Mouse (Mus musculus): ENCODE results near the gene Rcan2. TPM values are rescaled to one million over a fixed set of nuclear protein-coding genes. Genes with fewer than 3 reads are reported as not detected.

Rcan2 gene
- polyA plus RNA-seq, 1 experiment from 2014 or later, result 6.8 TPM

GRCm38 (mm10) chr17:43998095-43998494 is 196.9 kb downstream of the Rcan2 start:
- H3K27me3 ChIP-seq, result no peaks in the 10 kb centered on the region
- H3K4me1 ChIP-seq, result no peaks in the 10 kb centered on the region
- no peak overlapping the region for H3K4me2 ChIP-seq
- no peaks in the 10 kb centered on the region for H3K9me3 ChIP-seq (replicated peaks)
- no peaks in the 10 kb centered on the region for H3K36me3 ChIP-seq
- H3K9ac ChIP-seq, result no peak overlapping the region
- 95% methylated on average over 6 of the region's 6 CpGs for WGBS
- H3K4me3 ChIP-seq (replicated peaks), result no peak overlapping the region
- H3K27ac ChIP-seq, result no peak overlapping the region
- ATAC-seq (replicated peaks; ENCODE audit: low FRiP score), result no peak

DNA sequence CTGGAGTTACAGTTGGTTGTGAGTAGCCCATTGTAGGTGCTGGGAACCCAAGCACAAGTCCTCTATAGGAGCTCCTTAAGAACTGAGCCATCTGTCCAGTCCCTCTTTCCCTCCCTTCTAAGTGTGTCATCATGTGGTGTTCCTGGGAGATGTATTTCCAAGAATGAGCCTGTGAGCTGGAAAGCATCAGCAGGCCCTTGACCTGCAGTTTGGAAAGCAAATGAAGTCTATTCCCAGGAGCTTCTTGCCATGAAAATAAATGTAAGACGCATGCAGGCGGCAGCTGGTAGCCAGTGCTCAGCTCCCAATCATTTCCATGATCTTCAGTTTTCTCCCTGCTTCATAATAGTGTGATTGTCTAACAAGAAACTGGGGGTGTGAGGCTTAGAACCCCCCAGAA is 203.2 kb downstream of the Rcan2 start:
- no peak for ATAC-seq (replicated peaks; ENCODE audit: low FRiP score)
- no peaks in the 10 kb centered on the region for H3K36me3 ChIP-seq
- H3K4me3 ChIP-seq (replicated peaks), result no peak overlapping the region
- no peaks in the 10 kb centered on the region for H3K9me3 ChIP-seq (replicated peaks)
- H3K27me3 ChIP-seq, result no peaks in the 10 kb centered on the region
- H3K27ac ChIP-seq, result no peak overlapping the region
- no peak overlapping the region for H3K9ac ChIP-seq
- 88% methylated on average over 2 of the region's 2 CpGs for WGBS
- H3K4me2 ChIP-seq, result no peak overlapping the region
- H3K4me1 ChIP-seq, result no peaks in the 10 kb centered on the region

GRCm38 (mm10) chr17:44007411-44007810 is 206.3 kb downstream of the Rcan2 start:
- H3K9me3 ChIP-seq (replicated peaks), result no peaks in the 10 kb centered on the region
- H3K36me3 ChIP-seq, result no peaks in the 10 kb centered on the region
- no peak for ATAC-seq (replicated peaks; ENCODE audit: low FRiP score)
- no peak overlapping the region for H3K27ac ChIP-seq
- no peaks in the 10 kb centered on the region for H3K27me3 ChIP-seq
- no peaks in the 10 kb centered on the region for H3K4me1 ChIP-seq
- WGBS, result 76% methylated on average over 2 of the region's 2 CpGs
- H3K9ac ChIP-seq, result no peak overlapping the region
- H3K4me3 ChIP-seq (replicated peaks), result no peak overlapping the region
- no peak overlapping the region for H3K4me2 ChIP-seq

DNA sequence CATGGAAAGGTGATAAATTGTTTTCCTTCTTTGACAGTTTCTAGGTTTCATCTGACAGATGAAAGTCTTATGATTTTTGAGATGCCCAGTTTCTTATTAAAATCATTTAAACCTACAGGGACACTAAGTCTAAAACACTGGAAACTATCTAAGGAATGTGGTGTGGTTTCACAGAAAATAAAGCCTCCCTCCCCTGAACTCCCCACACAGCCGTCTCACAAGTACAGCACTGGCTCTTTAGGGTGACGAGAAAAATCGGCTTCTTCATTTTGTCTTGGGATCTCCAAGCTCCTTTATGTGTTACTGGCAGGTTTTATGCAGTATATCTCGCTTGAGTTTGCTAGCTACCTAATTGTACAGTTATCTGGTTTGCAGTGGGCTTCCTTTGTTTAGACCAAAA is 210.8 kb downstream of the Rcan2 start:
- no peak overlapping the region for H3K27ac ChIP-seq
- no peaks in the 10 kb centered on the region for H3K9me3 ChIP-seq (replicated peaks)
- H3K27me3 ChIP-seq, result no peaks in the 10 kb centered on the region
- no peaks in the 10 kb centered on the region for H3K36me3 ChIP-seq
- H3K4me3 ChIP-seq (replicated peaks), result no peak overlapping the region
- ATAC-seq (replicated peaks; ENCODE audit: low FRiP score), result no peak
- H3K9ac ChIP-seq, result no peak overlapping the region
- H3K4me2 ChIP-seq, result no peak overlapping the region
- H3K4me1 ChIP-seq, result no peaks in the 10 kb centered on the region
- 71% methylated on average over 4 of the region's 4 CpGs for WGBS

DNA sequence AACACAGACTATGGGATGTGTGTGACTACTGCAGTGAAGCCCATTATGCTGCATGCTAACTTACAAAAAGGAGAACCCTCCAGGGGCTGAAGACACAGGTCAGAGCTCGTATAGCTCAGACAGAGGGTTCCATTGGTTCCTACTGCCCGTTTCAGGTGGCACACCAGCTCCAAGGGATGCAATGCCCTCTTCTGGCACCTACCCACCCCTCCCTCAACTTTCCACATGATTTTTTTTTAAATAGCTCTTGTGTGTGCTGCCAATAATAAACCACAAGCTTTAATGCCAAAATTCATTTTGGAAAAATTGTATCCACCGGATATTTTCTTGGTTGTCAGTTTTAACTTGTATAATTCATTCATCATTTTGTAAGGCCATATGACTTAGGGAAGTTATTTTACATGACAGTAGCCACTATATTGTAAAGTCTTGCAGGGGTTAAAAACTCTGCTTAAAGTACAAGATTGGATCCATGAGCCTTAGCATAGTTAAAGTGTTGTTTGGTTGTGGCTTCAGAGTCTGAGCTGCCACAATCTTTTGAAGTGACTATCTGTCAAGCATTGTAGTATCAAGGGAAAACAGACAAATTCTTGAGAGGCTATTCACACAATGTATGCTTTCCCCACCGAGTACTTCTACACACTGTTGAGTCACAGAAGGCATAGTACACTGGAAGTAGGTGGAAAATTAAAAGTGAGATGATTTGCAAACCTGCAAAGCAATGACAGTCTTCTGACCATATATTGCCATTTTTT is 212.8 kb downstream of the Rcan2 start:
- no peak overlapping the region for H3K27ac ChIP-seq
- no peak overlapping the region for H3K4me2 ChIP-seq
- no peak overlapping the region for H3K4me3 ChIP-seq (replicated peaks)
- H3K9ac ChIP-seq, result no peak overlapping the region
- ATAC-seq (replicated peaks; ENCODE audit: low FRiP score), result no peak
- 79% methylated on average over 4 of the region's 4 CpGs for WGBS
- H3K4me1 ChIP-seq, result no peaks in the 10 kb centered on the region
- H3K27me3 ChIP-seq, result no peaks in the 10 kb centered on the region
- no peaks in the 10 kb centered on the region for H3K36me3 ChIP-seq
- H3K9me3 ChIP-seq (replicated peaks), result no peaks in the 10 kb centered on the region

GRCm38 (mm10) chr17:44016314-44016713 is 215.2 kb downstream of the Rcan2 start:
- Histone ChIP-seq H3K36me3 (no peaks in the 10 kb centered on the region), H3K4me3 (replicated peaks) (no peak overlapping the region), H3K9me3 (replicated peaks) (no peaks in the 10 kb centered on the region), H3K27ac (no peak overlapping the region), H3K27me3 (no peaks in the 10 kb centered on the region), H3K9ac (no peak overlapping the region), H3K4me2 (no peak overlapping the region), H3K4me1 (no peaks in the 10 kb centered on the region)
- ATAC-seq (replicated peaks; ENCODE audit: low FRiP score), result no peak
- WGBS, result 54% methylated on average over 5 of the region's 5 CpGs

DNA sequence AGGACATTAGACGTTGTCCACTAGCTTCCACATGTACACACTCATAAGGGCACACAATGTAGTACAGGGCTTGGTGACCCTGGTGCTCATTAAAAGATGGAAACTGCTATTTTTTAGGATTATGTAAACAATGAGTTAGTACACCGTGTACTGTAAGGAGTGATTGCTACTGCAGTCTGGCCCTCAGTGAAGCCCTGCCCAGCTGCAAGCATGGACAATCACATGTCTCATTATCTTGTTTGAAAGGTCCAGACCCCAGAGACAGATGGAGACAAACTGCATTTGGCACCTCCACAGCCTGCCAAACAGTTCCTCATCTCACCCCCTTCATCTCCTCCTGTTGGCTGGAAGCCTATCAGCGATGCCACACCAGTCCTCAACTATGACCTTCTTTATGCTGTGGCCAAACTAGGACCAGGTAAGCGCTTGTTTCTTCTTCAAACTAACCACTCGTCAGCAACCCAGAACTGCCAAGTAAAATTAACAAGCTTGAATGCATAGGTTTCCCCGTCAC is 219.6 kb downstream of the Rcan2 start:
- H3K27ac ChIP-seq, result no peak overlapping the region
- WGBS, result 77% methylated on average over 6 of the region's 6 CpGs
- no peak overlapping the region for H3K4me3 ChIP-seq (replicated peaks)
- H3K4me1 ChIP-seq, result no peaks in the 10 kb centered on the region
- H3K27me3 ChIP-seq, result no peaks in the 10 kb centered on the region
- ATAC-seq (replicated peaks; ENCODE audit: low FRiP score), result no peak
- no peak overlapping the region for H3K9ac ChIP-seq
- H3K9me3 ChIP-seq (replicated peaks), result no peaks in the 10 kb centered on the region
- no peaks in the 10 kb centered on the region for H3K36me3 ChIP-seq
- H3K4me2 ChIP-seq, result no peak overlapping the region

DNA sequence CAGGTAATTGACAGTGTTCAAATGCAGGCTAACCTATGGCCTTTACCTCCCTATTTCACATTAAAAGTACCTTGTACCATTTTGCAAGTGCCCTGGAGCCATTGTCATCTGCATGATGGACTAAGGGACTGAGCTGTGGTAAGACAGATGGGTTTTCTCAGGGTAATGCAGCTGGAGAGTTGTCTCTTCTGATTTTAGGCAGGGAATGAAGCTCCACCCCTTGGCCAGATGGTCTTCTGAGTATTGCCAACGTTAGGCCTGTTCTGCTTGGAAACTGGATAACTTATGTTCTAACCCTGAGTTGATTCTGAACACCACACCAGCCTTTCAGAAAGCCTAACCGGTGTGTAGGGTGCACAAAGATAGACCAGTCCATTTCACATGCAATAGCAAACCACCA is 222.7 kb downstream of the Rcan2 start:
- no peaks in the 10 kb centered on the region for H3K36me3 ChIP-seq
- H3K4me2 ChIP-seq, result no peak overlapping the region
- no peak overlapping the region for H3K9ac ChIP-seq
- H3K9me3 ChIP-seq (replicated peaks), result no peaks in the 10 kb centered on the region
- no peak overlapping the region for H3K27ac ChIP-seq
- H3K4me3 ChIP-seq (replicated peaks), result no peak overlapping the region
- peaks cover 7% of the 10 kb centered on the region for H3K4me1 ChIP-seq
- no peak for ATAC-seq (replicated peaks; ENCODE audit: low FRiP score)
- H3K27me3 ChIP-seq, result no peaks in the 10 kb centered on the region
- WGBS, result 64% methylated on average over 2 of the region's 2 CpGs

DNA sequence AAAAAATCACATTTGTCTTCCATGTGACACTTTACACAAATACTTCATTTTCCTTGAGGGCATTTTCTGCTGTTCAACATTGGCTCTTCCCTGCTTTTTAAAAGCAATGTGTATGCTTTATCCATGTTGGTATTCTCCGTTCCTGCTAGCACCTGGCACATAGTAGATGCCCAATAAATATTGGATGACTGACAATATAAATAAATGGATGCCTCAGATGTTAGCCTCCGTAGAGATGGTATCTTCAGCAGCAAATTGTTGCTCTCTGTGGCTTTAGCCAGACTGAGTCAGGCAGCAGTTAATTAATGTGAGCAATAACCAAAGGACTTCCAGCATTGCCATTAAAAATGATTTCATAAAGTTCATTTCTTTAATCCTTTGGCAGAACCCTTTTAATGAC is 223.9 kb downstream of the Rcan2 start:
- Histone ChIP-seq H3K27ac (no peak overlapping the region), H3K9ac (no peak overlapping the region), H3K27me3 (no peaks in the 10 kb centered on the region), H3K9me3 (replicated peaks) (no peaks in the 10 kb centered on the region), H3K4me3 (replicated peaks) (no peak overlapping the region), H3K4me2 (no peak overlapping the region), H3K36me3 (no peaks in the 10 kb centered on the region), H3K4me1 (peaks cover 7% of the 10 kb centered on the region)
- no peak for ATAC-seq (replicated peaks; ENCODE audit: low FRiP score)
- 79% methylated on average over 2 of the region's 2 CpGs for WGBS

DNA sequence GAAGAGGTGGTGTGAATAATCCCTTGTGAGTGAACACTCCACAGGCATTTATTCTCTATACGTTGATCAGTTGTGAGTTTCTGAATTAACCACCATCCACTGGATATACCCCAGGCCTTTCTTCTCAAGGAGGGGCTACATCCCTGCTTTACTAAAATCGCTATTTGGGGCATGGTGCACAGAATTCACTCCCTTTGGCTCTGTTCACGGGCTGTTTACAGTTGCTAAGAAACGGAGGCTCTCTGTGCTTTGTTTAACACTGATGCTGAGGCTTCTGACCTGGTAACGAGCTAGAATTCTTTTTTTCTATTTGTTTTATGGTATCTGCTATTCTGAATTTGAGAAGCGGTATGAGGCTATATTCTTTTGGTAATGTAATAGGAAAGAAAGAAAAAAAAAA is 224.8 kb downstream of the Rcan2 start:
- Histone ChIP-seq H3K4me1 (peaks cover 7% of the 10 kb centered on the region), H3K9me3 (replicated peaks) (no peaks in the 10 kb centered on the region), H3K9ac (no peak overlapping the region), H3K27me3 (no peaks in the 10 kb centered on the region), H3K4me2 (no peak overlapping the region), H3K27ac (no peak overlapping the region), H3K36me3 (no peaks in the 10 kb centered on the region), H3K4me3 (replicated peaks) (no peak overlapping the region)
- no peak for ATAC-seq (replicated peaks; ENCODE audit: low FRiP score)
- WGBS, result 59% methylated on average over 6 of the region's 6 CpGs

- Histone ChIP-seq H3K9me3 (replicated peaks) (no peaks in the 10 kb centered on the region), H3K27ac (no peak overlapping the region; the same call in 1 of the 2 replicates), H3K9ac (no peak overlapping the region), H3K4me2 (0 out of 2 replicates have a peak overlapping the region, but pooled peaks have one; percentile 4), H3K36me3 (no peaks in the 10 kb centered on the region), H3K4me3 (replicated peaks) (no peak overlapping the region), H3K27me3 (no peaks in the 10 kb centered on the region), H3K4me1 (peaks cover 7% of the 10 kb centered on the region)
- peak; percentile 60; the same call in 1 of the 2 replicates for ATAC-seq (replicated peaks; ENCODE audit: low FRiP score)
- 19% methylated on average over 5 of the region's 5 CpGs for WGBS
These were observed 225.2 kb downstream of the Rcan2 start for GRCm38 (mm10) chr17:44026378-44026777.

GRCm38 (mm10) chr17:44026786-44027185 is 225.6 kb downstream of the Rcan2 start:
- Histone ChIP-seq H3K27me3 (no peaks in the 10 kb centered on the region), H3K4me1 (peaks cover 7% of the 10 kb centered on the region), H3K9me3 (replicated peaks) (no peaks in the 10 kb centered on the region), H3K9ac (no peak overlapping the region), H3K4me3 (replicated peaks) (no peak overlapping the region), H3K4me2 (no peak overlapping the region), H3K27ac (no peak overlapping the region), H3K36me3 (no peaks in the 10 kb centered on the region)
- ATAC-seq (replicated peaks; ENCODE audit: low FRiP score), result no peak

DNA sequence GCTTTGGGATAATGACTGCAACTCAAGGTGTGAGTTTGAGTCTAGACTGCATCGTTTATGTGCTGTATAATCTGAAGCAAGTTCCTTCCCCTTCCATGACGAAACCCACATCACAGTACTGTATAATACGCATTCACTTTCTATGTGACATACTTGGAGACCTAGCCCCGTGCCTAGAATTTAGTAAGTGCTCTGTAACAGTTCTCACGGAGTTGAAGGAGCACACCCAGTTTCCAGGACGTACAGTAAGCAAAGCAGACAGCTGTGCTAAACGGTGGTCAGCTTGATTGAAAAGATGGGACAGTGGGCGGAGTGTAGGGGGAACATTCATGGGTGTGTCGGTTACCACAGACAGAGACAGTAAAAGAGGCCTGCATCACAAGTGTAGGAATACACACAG is 226.2 kb downstream of the Rcan2 start:
- Histone ChIP-seq H3K4me1 (peaks cover 7% of the 10 kb centered on the region), H3K9ac (no peak overlapping the region), H3K9me3 (replicated peaks) (no peaks in the 10 kb centered on the region), H3K36me3 (no peaks in the 10 kb centered on the region), H3K4me3 (replicated peaks) (no peak overlapping the region), H3K27ac (no peak overlapping the region), H3K4me2 (no peak overlapping the region), H3K27me3 (no peaks in the 10 kb centered on the region)
- ATAC-seq (replicated peaks; ENCODE audit: low FRiP score), result no peak
- WGBS, result 84% methylated on average over 9 of the region's 9 CpGs

Data from kidney, embryonic 15.5 days (tissue).